Mouse (Mus musculus): ENCODE measurements around the gene Dnaaf2. TPM values are rescaled to one million over a fixed set of nuclear protein-coding genes. Genes with fewer than 3 reads are reported as not detected.

Gene Dnaaf2
- 22.3 and 28.3 TPM in 2 replicates for polyA plus RNA-seq (2012; rRNA removed)

- peak within 1 kb of the TSS; percentile 98 for H3K27ac ChIP-seq (ENCODE audit: control insufficient read depth, insufficient read depth, low read depth, low read length)
Observed at GRCm38 (mm10) chr12:69198164-69198535, at the start of gene Dnaaf2. Gene Dnaaf2 (minus strand): TSS chr12:69198429.

DNA sequence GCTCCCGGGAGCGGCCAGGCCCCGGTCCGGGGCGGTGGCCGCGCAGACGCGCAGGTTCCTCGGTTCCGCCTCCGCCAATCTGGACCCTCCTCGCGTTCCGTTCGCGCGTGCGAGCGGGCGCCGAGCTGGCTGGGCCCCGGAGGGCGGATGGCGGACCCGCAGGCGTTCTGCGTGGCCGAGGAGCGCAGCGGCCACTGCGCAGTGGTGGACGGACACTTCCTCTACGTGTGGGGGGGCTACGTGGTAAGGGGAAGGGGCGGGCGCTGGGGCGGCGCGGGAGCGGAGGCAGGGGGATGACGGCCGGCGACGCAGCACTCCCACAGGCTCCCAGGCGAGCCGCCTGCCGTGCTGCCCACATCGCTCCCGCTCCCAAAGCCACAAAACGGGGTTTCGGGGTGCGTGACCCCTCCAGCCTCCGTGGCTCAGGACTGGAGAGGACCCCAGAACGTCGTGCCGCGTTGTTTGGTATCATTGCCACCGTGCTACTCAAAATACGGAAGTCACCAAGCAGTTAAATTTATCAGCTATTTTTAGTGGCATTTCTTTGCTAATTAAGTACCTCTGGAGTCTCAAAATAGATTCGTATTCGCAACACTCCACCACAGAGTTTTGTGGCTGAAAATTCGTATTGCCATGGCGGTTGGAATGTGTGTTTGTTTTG lies 43.7 kb upstream of the Dnaaf2 start:
- Histone ChIP-seq H3K27ac (ENCODE audit: control insufficient read depth, insufficient read depth, low read depth, low read length) (peak overlapping the region; percentile 82), H3K4me3 (ENCODE audit: control insufficient read depth, low read depth, low read length) (peak overlapping the region; percentile 95), H3K4me1 (ENCODE audit: control insufficient read depth, insufficient read depth, low read length) (peaks cover 5% of the 10 kb centered on the region), H3K36me3 (ENCODE audit: control insufficient read depth, insufficient read depth, low read length) (no peaks in the 10 kb centered on the region), H3K27me3 (ENCODE audit: control insufficient read depth, insufficient read depth, low read length) (no peaks in the 10 kb centered on the region)
- TF ChIP-seq CTCF (IDR thresholded peaks at IDR 0.05; ENCODE audit: control insufficient read depth, insufficient read depth, insufficient replicate concordance, low read depth, low read length) (no peak), POLR2A (IDR thresholded peaks at IDR 0.05; ENCODE audit: control insufficient read depth, low read depth, low read length) (peak; percentile 79; the same call in 1 of the 2 replicates)

More at GRCm38 (mm10) chr12:69198164-69198535, at the start of gene Dnaaf2:
- Histone ChIP-seq H3K4me3 (ENCODE audit: control insufficient read depth, low read depth, low read length) (peak within 1 kb of the TSS; percentile 92), H3K36me3 (ENCODE audit: control insufficient read depth, insufficient read depth, low read length) (no peaks in the 10 kb centered on the region; the same call in 1 of the 2 replicates), H3K27me3 (ENCODE audit: control insufficient read depth, insufficient read depth, low read length) (no peaks in the 10 kb centered on the region), H3K4me1 (ENCODE audit: control insufficient read depth, insufficient read depth, low read length) (peaks cover 4% of the 10 kb centered on the region)
- TF ChIP-seq CTCF (IDR thresholded peaks at IDR 0.05; ENCODE audit: control insufficient read depth, insufficient read depth, insufficient replicate concordance, low read depth, low read length) (no peak), POLR2A (IDR thresholded peaks at IDR 0.05; ENCODE audit: control insufficient read depth, low read depth, low read length) (peak; percentile 76; the same call in 1 of the 2 replicates)

DNA sequence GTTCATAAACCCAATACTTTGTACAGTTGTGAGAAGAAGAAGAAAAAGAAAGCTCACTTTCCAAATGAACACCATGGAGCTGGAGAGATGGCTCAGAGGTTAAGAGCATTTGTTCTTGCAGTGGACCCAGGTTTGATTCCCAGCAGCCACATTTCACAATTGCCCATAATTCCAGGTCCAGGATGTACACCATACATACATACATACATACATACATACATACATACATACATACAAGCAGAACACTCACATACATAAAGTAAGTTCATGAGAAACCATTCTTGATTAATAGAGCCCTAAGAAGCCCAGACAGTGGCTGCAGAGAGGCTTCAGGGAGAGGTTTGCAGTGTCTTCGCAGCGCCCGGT lies 43.2 kb upstream of the Dnaaf2 start:
- Histone ChIP-seq H3K27ac (ENCODE audit: control insufficient read depth, insufficient read depth, low read depth, low read length) (peak overlapping the region; percentile 77), H3K27me3 (ENCODE audit: control insufficient read depth, insufficient read depth, low read length) (no peaks in the 10 kb centered on the region), H3K4me1 (ENCODE audit: control insufficient read depth, insufficient read depth, low read length) (peaks cover 5% of the 10 kb centered on the region), H3K36me3 (ENCODE audit: control insufficient read depth, insufficient read depth, low read length) (no peaks in the 10 kb centered on the region), H3K4me3 (ENCODE audit: control insufficient read depth, low read depth, low read length) (peak overlapping the region; percentile 95)
- no peak for TF ChIP-seq CTCF (IDR thresholded peaks at IDR 0.05; ENCODE audit: control insufficient read depth, insufficient read depth, insufficient replicate concordance, low read depth, low read length)
- no peak for TF ChIP-seq POLR2A (IDR thresholded peaks at IDR 0.05; ENCODE audit: control insufficient read depth, low read depth, low read length)

GRCm38 (mm10) chr12:69240876-69241275 lies 42.6 kb upstream of the Dnaaf2 start, which contains the start of gene Klhdc1:
Gene Klhdc1 (plus strand): TSS chr12:69241176.
- Histone ChIP-seq H3K4me1 (ENCODE audit: control insufficient read depth, insufficient read depth, low read length) (peaks cover 5% of the 10 kb centered on the region), H3K27ac (ENCODE audit: control insufficient read depth, insufficient read depth, low read depth, low read length) (peak within 1 kb of the TSS; percentile 82), H3K27me3 (ENCODE audit: control insufficient read depth, insufficient read depth, low read length) (no peaks in the 10 kb centered on the region), H3K4me3 (ENCODE audit: control insufficient read depth, low read depth, low read length) (peak within 1 kb of the TSS; percentile 95), H3K36me3 (ENCODE audit: control insufficient read depth, insufficient read depth, low read length) (no peaks in the 10 kb centered on the region)
- no peak for TF ChIP-seq POLR2A (IDR thresholded peaks at IDR 0.05; ENCODE audit: control insufficient read depth, low read depth, low read length)
- TF ChIP-seq CTCF (IDR thresholded peaks at IDR 0.05; ENCODE audit: control insufficient read depth, insufficient read depth, insufficient replicate concordance, low read depth, low read length), result no peak

DNA sequence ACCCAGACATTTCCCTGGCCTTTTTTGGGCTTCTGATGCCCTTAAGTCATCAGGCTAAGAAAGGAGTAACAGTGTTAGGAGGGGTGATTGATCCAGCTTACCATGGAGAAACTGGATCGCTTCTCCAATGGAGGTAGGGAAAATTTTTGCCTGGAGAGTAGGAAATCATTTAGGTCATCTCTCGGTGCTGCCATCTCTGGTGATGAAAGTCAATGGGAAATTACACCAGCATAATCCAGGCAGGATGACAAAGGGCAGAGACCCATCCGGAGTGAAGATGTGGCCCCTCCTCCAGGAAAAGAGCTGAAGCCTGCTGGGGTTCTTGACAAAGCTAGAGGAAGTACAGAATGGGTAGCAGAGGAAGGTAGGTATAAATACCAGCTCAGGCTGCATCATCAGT lies 40.1 kb upstream of the Dnaaf2 start:
- Histone ChIP-seq H3K4me1 (ENCODE audit: control insufficient read depth, insufficient read depth, low read length) (peaks cover 5% of the 10 kb centered on the region), H3K36me3 (ENCODE audit: control insufficient read depth, insufficient read depth, low read length) (no peaks in the 10 kb centered on the region), H3K27me3 (ENCODE audit: control insufficient read depth, insufficient read depth, low read length) (no peaks in the 10 kb centered on the region), H3K4me3 (ENCODE audit: control insufficient read depth, low read depth, low read length) (no peak overlapping the region), H3K27ac (ENCODE audit: control insufficient read depth, insufficient read depth, low read depth, low read length) (no peak overlapping the region)
- TF ChIP-seq CTCF (IDR thresholded peaks at IDR 0.05; ENCODE audit: control insufficient read depth, insufficient read depth, insufficient replicate concordance, low read depth, low read length) (no peak), POLR2A (IDR thresholded peaks at IDR 0.05; ENCODE audit: control insufficient read depth, low read depth, low read length) (no peak)

DNA sequence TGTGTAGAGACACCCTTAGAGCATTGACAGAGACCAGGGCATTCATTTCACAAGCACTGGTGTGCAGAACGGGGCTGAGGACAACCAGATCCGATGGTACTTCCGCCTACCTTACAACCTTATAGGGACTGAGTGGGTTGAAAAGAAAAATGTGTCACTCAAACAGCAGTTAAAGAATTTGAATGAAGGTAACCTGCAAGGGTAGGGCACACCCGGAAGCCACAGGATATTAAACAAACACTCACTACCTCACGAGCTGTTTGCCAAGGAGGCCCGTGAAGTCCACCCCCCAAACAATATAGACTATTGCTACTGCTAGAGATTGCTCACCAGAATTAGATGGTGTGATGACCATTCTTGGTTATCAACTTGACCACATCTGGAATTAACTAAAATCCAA lies 37.6 kb upstream of the Dnaaf2 start:
- Histone ChIP-seq H3K27ac (ENCODE audit: control insufficient read depth, insufficient read depth, low read depth, low read length) (0 out of 2 replicates have a peak overlapping the region, but pooled peaks have one; percentile 21), H3K36me3 (ENCODE audit: control insufficient read depth, insufficient read depth, low read length) (no peaks in the 10 kb centered on the region), H3K4me3 (ENCODE audit: control insufficient read depth, low read depth, low read length) (peak overlapping the region; percentile 42), H3K4me1 (ENCODE audit: control insufficient read depth, insufficient read depth, low read length) (peaks cover 5% of the 10 kb centered on the region), H3K27me3 (ENCODE audit: control insufficient read depth, insufficient read depth, low read length) (no peaks in the 10 kb centered on the region)
- no peak for TF ChIP-seq CTCF (IDR thresholded peaks at IDR 0.05; ENCODE audit: control insufficient read depth, insufficient read depth, insufficient replicate concordance, low read depth, low read length)
- no peak for TF ChIP-seq POLR2A (IDR thresholded peaks at IDR 0.05; ENCODE audit: control insufficient read depth, low read depth, low read length)

DNA sequence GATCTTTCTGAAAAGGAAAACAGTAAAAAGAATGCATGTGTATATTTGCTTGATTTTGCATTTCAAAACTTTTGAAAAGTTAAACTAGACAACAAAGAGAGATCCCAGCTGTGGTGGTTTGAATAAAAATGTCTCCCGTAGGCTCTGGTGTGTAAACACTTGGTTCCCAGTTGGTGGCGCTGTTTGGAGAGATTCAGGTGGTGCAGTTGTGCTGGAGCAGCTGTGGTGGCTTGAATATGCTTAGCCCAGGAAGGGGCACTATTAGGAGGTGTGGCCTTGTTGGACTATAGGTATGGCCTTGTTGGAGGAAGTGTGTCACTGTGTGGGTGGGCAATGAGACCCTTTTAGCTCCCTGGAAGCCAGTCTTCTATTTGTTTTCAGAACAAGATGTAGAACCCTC lies 31.0 kb upstream of the Dnaaf2 start:
- no peak for TF ChIP-seq POLR2A (IDR thresholded peaks at IDR 0.05; ENCODE audit: control insufficient read depth, low read depth, low read length)
- peak; percentile 25; the same call in 1 of the 2 replicates for TF ChIP-seq CTCF (IDR thresholded peaks at IDR 0.05; ENCODE audit: control insufficient read depth, insufficient read depth, insufficient replicate concordance, low read depth, low read length)
- no peaks in the 10 kb centered on the region for H3K27me3 ChIP-seq (ENCODE audit: control insufficient read depth, insufficient read depth, low read length)
- H3K27ac ChIP-seq (ENCODE audit: control insufficient read depth, insufficient read depth, low read depth, low read length), result no peak overlapping the region
- H3K4me1 ChIP-seq (ENCODE audit: control insufficient read depth, insufficient read depth, low read length), result no peaks in the 10 kb centered on the region
- no peaks in the 10 kb centered on the region for H3K36me3 ChIP-seq (ENCODE audit: control insufficient read depth, insufficient read depth, low read length)
- no peak overlapping the region for H3K4me3 ChIP-seq (ENCODE audit: control insufficient read depth, low read depth, low read length)

Measured in testis, adult 2 months (tissue).